Mouse (Mus musculus) heart, adult 2 months (tissue): ENCODE results near the gene Shroom3. TPM values are rescaled to one million over a fixed set of nuclear protein-coding genes. Genes with fewer than 3 reads are reported as not detected.

Experiments
- DNase-seq, 2 experiments: peaks; one replicate each; pipeline ENCODE4 v3.0.0; 2021
- H3K27ac ChIP-seq: fragments of 200-600 bp; 2 replicates; pipeline ENCODE4 v1.8.1; 2022
- H3K27me3 ChIP-seq: fragments of 200-500 bp; 2 replicates; pipeline ENCODE4 v1.6.1; 2012; ENCODE audit warnings: mild to moderate bottlenecking, low read length, inconsistent platforms, mixed read lengths; ENCODE audit not compliant: control insufficient read depth, insufficient read depth
- H3K36me3 ChIP-seq: fragments of 200-500 bp; 2 replicates; pipeline ENCODE4 v1.6.1; 2012; ENCODE audit warnings: low read length, inconsistent platforms; ENCODE audit not compliant: control insufficient read depth, insufficient read depth
- H3K4me1 ChIP-seq: fragments of 200-500 bp; 2 replicates; pipeline ENCODE4 v1.6.1; 2011; ENCODE audit warnings: low read length; ENCODE audit not compliant: control insufficient read depth, insufficient read depth
- H3K4me3 ChIP-seq: fragments of 200-600 bp; 2 replicates; pipeline ENCODE4 v1.8.1; 2022
- H3K79me2 ChIP-seq: fragments of 200-500 bp; replicated peaks from 2 replicates; pipeline ENCODE4 v1.6.1; 2012; ENCODE audit warnings: mild to moderate bottlenecking, inconsistent platforms, low read length, moderate library complexity, mixed read lengths; ENCODE audit not compliant: control insufficient read depth, insufficient read depth
- H3K9ac ChIP-seq: fragments of 200-500 bp; 2 replicates; pipeline ENCODE4 v1.6.1; 2012; ENCODE audit warnings: low read depth, mild to moderate bottlenecking, control low read depth, inconsistent platforms, low read length, mixed read lengths
- CTCF ChIP-seq: fragments of 200-600 bp; IDR thresholded peaks from 2 replicates; pipeline ENCODE4 v1.8.1; 2022; ENCODE audit warnings: antibody characterized with exemption, mild to moderate bottlenecking, moderate library complexity
- EP300 ChIP-seq: fragments of 200-500 bp; IDR thresholded peaks from 2 replicates; pipeline ENCODE4 v1.6.1; 2011; ENCODE audit warnings: low read depth, low read length, control low read depth; ENCODE audit not compliant: insufficient read depth
- POLR2A ChIP-seq: fragments of 200-500 bp; IDR thresholded peaks from 2 replicates; pipeline ENCODE4 v1.6.1; 2011; ENCODE audit warnings: mild to moderate bottlenecking, low read depth, low read length, control low read depth; ENCODE audit not compliant: insufficient read depth
- WGBS: fragments of 180-500 bp; shearing (Covaris S2); methylation state at CpG from one replicate; pipeline ENCODE4 v1.1.7; 2018; 5-methylcytosine and 5-hydroxymethylcytosine counted together
- intact Hi-C: fragments of 180-260 bp; cut with DNase I; formaldehyde crosslinking; loops from one replicate; pipeline ENCODE4 v1.15.1; 2025
- polyA plus RNA-seq: library from polyadenylated mRNA; depleted of rRNA; stranded (reverse); fragments of >200 nt; gene quantifications from 2 replicates; pipeline ENCODE4 v1.2.3, GENCODE M21; 2012
- total RNA-seq, 2 experiments: library from RNA; stranded (reverse); gene quantifications; 2 replicates each; pipeline ENCODE4 v1.2.3; 2021

The Shroom3 gene
- total and polyA plus RNA-seq, 3 experiments = 32.8 to 38.5 (median 32.8) TPM

DNA sequence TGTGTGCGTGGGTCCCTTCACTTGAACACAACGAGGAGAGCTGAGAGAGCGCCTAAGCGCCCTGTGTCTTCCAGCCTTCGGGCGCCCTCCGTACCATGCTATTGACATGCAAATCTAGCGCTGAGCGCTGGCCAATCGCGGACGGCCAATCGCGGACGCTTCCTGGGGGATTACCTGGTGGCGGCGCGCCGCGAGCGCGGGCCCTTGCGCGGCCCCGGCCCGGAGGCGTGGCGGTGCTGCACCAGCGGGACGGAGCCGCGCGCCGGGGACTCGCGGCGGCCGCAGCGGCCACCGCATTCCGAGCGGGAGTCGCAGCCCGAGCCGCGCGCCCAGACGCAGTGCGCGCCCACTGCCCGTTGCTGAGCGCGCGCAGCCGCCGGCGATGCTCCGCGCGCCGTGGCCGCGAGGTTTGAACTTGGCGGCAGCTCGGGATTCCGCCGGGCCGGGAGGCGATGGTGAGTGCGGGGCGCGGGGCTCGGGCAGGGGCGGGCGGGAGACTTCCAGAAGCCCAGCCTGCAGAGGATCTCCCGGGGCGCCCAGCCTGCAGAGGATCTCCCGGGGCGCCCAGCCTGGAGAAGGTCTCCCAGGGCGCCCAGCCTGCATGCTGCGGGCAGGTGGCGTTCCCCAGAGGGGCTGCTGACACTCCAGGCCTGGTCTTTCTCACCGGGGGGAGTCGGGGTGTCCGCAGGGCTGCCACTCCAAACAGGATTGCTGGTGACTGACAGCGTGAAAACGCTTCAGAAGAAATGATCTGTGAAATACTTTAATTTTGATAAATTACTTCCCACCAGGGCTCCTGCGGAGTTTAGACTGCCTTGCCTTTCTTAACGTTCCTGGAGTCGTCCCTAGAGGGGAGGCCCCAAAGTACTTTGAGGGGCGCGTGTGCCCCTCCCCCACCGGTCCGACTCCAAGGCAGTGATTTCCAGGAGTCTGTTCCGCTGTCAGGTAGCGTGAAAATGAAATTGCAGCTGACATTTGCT lies 214.8 kb downstream of the Shroom3 start:
- no peaks in the 10 kb centered on the region for H3K36me3 ChIP-seq
- H3K27me3 ChIP-seq = no peaks in the 10 kb centered on the region
- H3K4me3 ChIP-seq = peak overlapping the region; percentile 68
- H3K4me1 ChIP-seq = peaks cover 4% of the 10 kb centered on the region; the same call in 1 of the 2 replicates
- peak overlapping the region; percentile 54 for H3K27ac ChIP-seq
- under 1% methylated on average over 91 of the region's 96 CpGs for WGBS
- no peaks in the 10 kb centered on the region for H3K79me2 ChIP-seq
- TF ChIP-seq POLR2A (peak; percentile 47; the same call in 1 of the 2 replicates), CTCF (no peak; the same call in 1 of the 2 replicates), EP300 (no peak)
- peak overlapping the region; percentile 77 for H3K9ac ChIP-seq
- DNase-seq = peak; percentile 83 to 86
- intact Hi-C loops = loop anchor here (2.0 to 5.0 kb wide), 2 partner anchors 41 to 57 kb away; no protein-coding TSS in a partner anchor

DNA sequence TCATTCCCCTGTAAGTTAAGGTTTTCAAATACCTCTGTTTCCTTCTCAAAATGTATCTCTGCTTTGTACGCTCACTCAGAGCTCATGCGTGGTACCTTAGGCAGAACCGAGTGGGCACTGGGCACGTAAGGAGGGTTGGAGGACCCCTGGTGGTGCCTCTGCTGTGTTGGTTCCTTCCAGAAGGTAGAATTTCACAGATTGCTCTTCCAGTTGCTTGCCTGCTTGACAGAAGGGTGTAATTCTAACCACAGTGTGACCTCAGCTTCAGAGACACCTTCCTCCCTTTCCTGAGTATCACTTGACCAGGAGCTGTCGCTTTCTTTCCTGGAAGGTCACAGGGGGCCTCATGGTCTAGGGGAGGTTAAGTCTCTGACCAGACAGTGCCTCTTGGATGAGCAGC lies 217.2 kb downstream of the Shroom3 start:
- Histone ChIP-seq H3K4me3 (no peak overlapping the region), H3K27ac (no peak overlapping the region), H3K36me3 (no peaks in the 10 kb centered on the region), H3K27me3 (no peaks in the 10 kb centered on the region), H3K9ac (no peak overlapping the region), H3K4me1 (peaks cover 5% of the 10 kb centered on the region), H3K79me2 (no peaks in the 10 kb centered on the region)
- DNase-seq = no peak
- intact Hi-C loops = no loop called here
- TF ChIP-seq POLR2A = no peak
- no peak for TF ChIP-seq CTCF
- TF ChIP-seq EP300 = no peak
- 70% methylated on average over 5 of the region's 5 CpGs for WGBS

DNA sequence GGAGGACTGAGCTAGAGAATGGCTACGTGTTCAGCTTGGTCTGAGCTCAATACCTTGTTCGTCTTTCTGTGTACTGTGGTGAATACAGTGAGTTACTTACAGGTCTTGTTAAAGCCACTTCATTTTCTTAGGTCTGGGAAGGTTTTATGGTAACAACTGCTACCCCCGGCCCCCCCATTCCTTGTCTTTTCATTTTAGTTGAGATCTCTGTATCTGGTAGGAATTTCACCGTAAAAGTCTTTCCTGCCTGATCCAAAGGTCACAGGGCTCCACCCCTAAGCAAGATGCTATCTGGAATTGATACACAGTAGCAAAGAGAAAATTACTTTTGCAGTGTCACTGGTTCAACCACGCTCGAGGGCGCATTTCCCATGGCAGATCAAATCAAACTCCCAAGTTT lies 218.6 kb downstream of the Shroom3 start:
- intact Hi-C loops = no loop called here
- no peaks in the 10 kb centered on the region for H3K79me2 ChIP-seq
- H3K27ac ChIP-seq = no peak overlapping the region
- no peak overlapping the region for H3K9ac ChIP-seq
- TF ChIP-seq EP300 (no peak), POLR2A (no peak), CTCF (no peak)
- 53% methylated on average over 7 of the region's 7 CpGs for WGBS
- H3K4me3 ChIP-seq = no peak overlapping the region
- peaks cover 3% of the 10 kb centered on the region for H3K4me1 ChIP-seq
- no peak for DNase-seq
- H3K27me3 ChIP-seq = no peaks in the 10 kb centered on the region
- H3K36me3 ChIP-seq = no peaks in the 10 kb centered on the region

DNA sequence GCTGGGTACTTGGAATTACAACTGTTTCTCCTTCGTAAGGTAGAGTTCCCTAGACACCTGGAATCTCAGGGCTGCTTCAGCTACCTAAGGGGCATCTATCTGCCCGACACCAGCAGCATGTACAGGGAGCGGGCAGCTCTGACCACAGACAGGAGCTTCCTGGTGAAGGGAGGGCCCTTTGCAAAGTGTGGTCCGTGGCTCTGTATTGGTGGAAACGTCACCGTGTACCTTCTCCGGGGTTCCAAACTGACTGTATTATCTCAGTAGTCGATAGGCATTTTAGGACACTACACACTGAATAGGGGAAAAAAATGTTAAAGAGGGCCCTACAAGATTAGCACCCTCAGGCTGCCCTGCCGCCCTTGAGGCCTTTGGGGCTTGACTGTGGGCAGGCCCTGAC lies 221.9 kb downstream of the Shroom3 start:
- H3K27ac ChIP-seq = no peak overlapping the region
- no peaks in the 10 kb centered on the region for H3K79me2 ChIP-seq
- H3K27me3 ChIP-seq = no peaks in the 10 kb centered on the region
- no peak for TF ChIP-seq EP300
- TF ChIP-seq CTCF = no peak
- no peak for TF ChIP-seq POLR2A
- 75% methylated on average over 9 of the region's 9 CpGs for WGBS
- H3K36me3 ChIP-seq = peaks cover 2% of the 10 kb centered on the region; the same call in 1 of the 2 replicates
- no peak for DNase-seq
- no peak overlapping the region for H3K9ac ChIP-seq
- H3K4me1 ChIP-seq = peaks cover 6% of the 10 kb centered on the region
- intact Hi-C loops = no loop called here
- H3K4me3 ChIP-seq = no peak overlapping the region

DNA sequence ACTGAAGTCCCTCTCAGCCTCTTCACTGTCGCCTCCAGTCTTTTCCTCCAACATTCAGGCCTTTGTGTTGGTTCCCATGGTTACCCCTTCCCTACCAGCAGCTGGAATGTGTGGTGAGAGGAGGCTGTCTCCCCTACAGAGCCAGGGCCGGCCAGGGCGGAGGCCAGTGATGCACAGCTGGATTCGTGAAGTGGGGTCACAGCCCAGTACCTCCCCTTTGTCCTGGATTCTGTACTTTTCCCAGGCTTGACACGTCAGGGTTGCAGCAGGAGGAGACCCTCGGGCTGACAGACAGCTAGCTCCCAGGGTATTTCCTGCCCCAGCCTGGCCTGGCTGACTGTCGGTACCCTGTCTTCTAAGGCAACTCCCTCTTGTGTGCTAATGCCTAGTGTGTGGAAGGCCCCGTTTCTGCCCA lies 222.4 kb downstream of the Shroom3 start:
- DNase-seq = no peak
- Histone ChIP-seq H3K36me3 (peaks cover 2% of the 10 kb centered on the region; the same call in 1 of the 2 replicates), H3K4me1 (peaks cover 5% of the 10 kb centered on the region), H3K4me3 (no peak overlapping the region), H3K79me2 (no peaks in the 10 kb centered on the region), H3K9ac (no peak overlapping the region), H3K27ac (no peak overlapping the region), H3K27me3 (no peaks in the 10 kb centered on the region)
- intact Hi-C loops = no loop called here
- 30% methylated on average over 8 of the region's 8 CpGs for WGBS
- TF ChIP-seq CTCF (no peak), POLR2A (no peak), EP300 (no peak)

DNA sequence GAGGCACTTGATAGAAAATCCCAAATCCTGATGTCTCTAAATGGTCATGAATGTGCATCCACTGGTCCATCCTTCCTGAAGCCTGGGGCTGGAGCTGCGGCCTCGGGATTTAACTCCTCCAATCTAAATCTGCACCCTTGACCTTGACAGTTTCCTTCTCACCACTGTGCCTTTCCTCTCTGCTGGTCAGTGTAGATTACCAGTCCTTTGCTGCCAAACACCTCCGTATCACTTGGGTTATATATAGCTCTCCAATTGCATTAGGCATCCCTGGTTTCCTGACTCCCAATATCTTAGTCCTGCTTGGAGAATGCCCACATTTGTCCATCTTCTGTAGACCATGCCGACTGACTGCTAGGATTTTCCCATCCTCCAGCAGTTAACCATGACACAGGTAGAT lies 225.0 kb downstream of the Shroom3 start:
- H3K4me1 ChIP-seq = peaks cover 5% of the 10 kb centered on the region
- H3K27me3 ChIP-seq = no peaks in the 10 kb centered on the region
- no peaks in the 10 kb centered on the region for H3K79me2 ChIP-seq
- no peak overlapping the region for H3K9ac ChIP-seq
- no peak for TF ChIP-seq POLR2A
- no peak for TF ChIP-seq CTCF
- no peak for TF ChIP-seq EP300
- peak overlapping the region; percentile 72 for H3K27ac ChIP-seq
- intact Hi-C loops = loop anchor here (2.0 kb wide), 1 partner anchor 15 kb away; no protein-coding TSS in a partner anchor
- 27% methylated on average over 4 of the region's 4 CpGs for WGBS
- peaks cover 2% of the 10 kb centered on the region; the same call in 1 of the 2 replicates for H3K36me3 ChIP-seq
- no peak overlapping the region for H3K4me3 ChIP-seq
- DNase-seq = no peak
